Comparison of ENCODE assay signal across 10 mouse cellular contexts in the genomic region with DNA sequence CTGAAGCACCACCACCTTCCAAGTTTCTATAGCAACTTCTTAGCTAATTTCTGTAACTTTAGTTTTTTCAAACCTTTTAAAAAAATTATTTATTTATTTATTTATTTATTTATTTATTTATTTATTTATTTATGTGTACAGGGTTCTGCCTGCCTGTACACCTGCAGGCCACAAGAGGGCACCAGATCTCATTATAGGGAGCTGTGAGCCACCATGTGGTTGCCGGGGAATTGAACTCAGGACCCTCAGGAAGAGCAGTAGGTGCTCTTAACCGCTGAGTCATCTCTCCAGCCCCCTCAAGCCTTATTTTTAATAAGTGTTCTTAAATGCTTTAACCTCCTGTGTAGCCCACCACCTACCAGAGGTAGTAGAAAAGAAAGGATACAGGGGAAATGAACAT. TPM values are rescaled to one million over a fixed set of nuclear protein-coding genes. Genes with fewer than 3 reads are reported as not detected.
A peak's percentile ranks its signal among the peaks of the same experiment; 100 is the strongest.
DNase-seq lines count a peak whose midpoint lies in the region; ATAC-seq and TF ChIP-seq lines count a peak whose summit lies in the region.
"Had no signal": no experiment of that assay in that cellular context is flagged by ENCODE, and none has a peak within 500 bp of the region (broad histone marks: within the 10 kb centered on the region; RNA-seq: fewer than 3 reads in every experiment).

No protein-coding gene starts in this region.

- peak; percentile 56 for TF ChIP-seq CTCF in intestine, postnatal 0 days (IDR thresholded peaks at IDR 0.05; ENCODE audit: low read depth)
- TF ChIP-seq CTCF in liver, embryonic 14.5 days (IDR thresholded peaks at IDR 0.05; ENCODE audit: low read depth) = peak; percentile 70

- H3K9ac ChIP-seq in intestine, postnatal 0 days (ENCODE audit: low read depth, low read length) = no peak overlapping the region
- no peak overlapping the region for H3K9ac ChIP-seq in intestine, embryonic 16.5 days (ENCODE audit: low read depth, low read length)
- no peak overlapping the region for H3K9ac ChIP-seq in liver, embryonic 14.5 days (replicated peaks)
- H3K9ac ChIP-seq: embryonic facial prominence, embryonic 12.5 days had no signal

- no peaks in the 10 kb centered on the region for H3K36me3 ChIP-seq in intestine, postnatal 0 days (ENCODE audit: control insufficient read depth, insufficient read depth)
- no peaks in the 10 kb centered on the region for H3K36me3 ChIP-seq in intestine, embryonic 16.5 days (ENCODE audit: control insufficient read depth, insufficient read depth, low read length)
- H3K36me3 ChIP-seq in liver, embryonic 14.5 days (replicated peaks; ENCODE audit: control insufficient read depth, insufficient read depth, low read depth) = no peaks in the 10 kb centered on the region
- H3K36me3 ChIP-seq: embryonic facial prominence, embryonic 12.5 days had no signal

- no peaks in the 10 kb centered on the region for H3K9me3 ChIP-seq in intestine, postnatal 0 days (ENCODE audit: control insufficient read depth)
- no peaks in the 10 kb centered on the region for H3K9me3 ChIP-seq in intestine, embryonic 16.5 days (ENCODE audit: control insufficient read depth, low read length)
- no peaks in the 10 kb centered on the region for H3K9me3 ChIP-seq in liver, embryonic 14.5 days (ENCODE audit: control insufficient read depth, low read length)
- H3K9me3 ChIP-seq: embryonic facial prominence, embryonic 12.5 days had no signal

- peak; percentile 54 to 57 for DNase-seq in B cell, adult 2 months
- peak; percentile 37 for DNase-seq in ES-CJ7 (ENCODE audit: low read depth, low spot score)
- no peak for DNase-seq in liver, embryonic 14.5 days (ENCODE audit: low read depth in 3 of 3, low spot score in 3 of 3)
- DNase-seq in c-Kit-positive CD71-positive TER-119-positive erythroid progenitor cells, embryonic 14.5 days (ENCODE audit: low spot score) = no peak
- no peak for DNase-seq in left cerebral cortex, adult 8-10 months (ENCODE audit: low spot score in 2 of 2)
- DNase-seq: layer of hippocampus, adult 9-11 months had no signal

- H3K4me2 ChIP-seq in intestine, postnatal 0 days (replicated peaks; ENCODE audit: low read depth) = no peak overlapping the region
- no peak overlapping the region for H3K4me2 ChIP-seq in intestine, embryonic 16.5 days (ENCODE audit: low read depth, low read length)
- no peak overlapping the region for H3K4me2 ChIP-seq in liver, embryonic 14.5 days (ENCODE audit: low read depth)
- H3K4me2 ChIP-seq: embryonic facial prominence, embryonic 12.5 days had no signal

- H3K27me3 ChIP-seq in intestine, postnatal 0 days (replicated peaks; ENCODE audit: control insufficient read depth, insufficient read depth, low read length) = no peaks in the 10 kb centered on the region
- no peaks in the 10 kb centered on the region for H3K27me3 ChIP-seq in intestine, embryonic 16.5 days (replicated peaks; ENCODE audit: control insufficient read depth, insufficient read depth, low read length)
- H3K27me3 ChIP-seq in liver, embryonic 14.5 days (ENCODE audit: control insufficient read depth, insufficient read depth, low read length) = no peaks in the 10 kb centered on the region
- H3K27me3 ChIP-seq: embryonic facial prominence, embryonic 12.5 days had no signal

- H3K4me3 ChIP-seq in intestine, postnatal 0 days (ENCODE audit: low read depth, low read length) = no peak overlapping the region
- H3K4me3 ChIP-seq in intestine, embryonic 16.5 days (ENCODE audit: low read length) = no peak overlapping the region
- no peak overlapping the region for H3K4me3 ChIP-seq in liver, embryonic 14.5 days (ENCODE audit: insufficient read depth in 1 of 2, low read depth in 2 of 2, low read length in 2 of 2)
- H3K4me3 ChIP-seq: embryonic facial prominence, embryonic 12.5 days; myocyte had no signal

- TF ChIP-seq EP300 in liver, embryonic 14.5 days (IDR thresholded peaks at IDR 0.05; ENCODE audit: low read depth) = no peak

- 80% methylated on average over 2 of the region's 2 CpGs for WGBS in intestine, postnatal 0 days
- 74% methylated on average over 2 of the region's 2 CpGs for WGBS in intestine, embryonic 16.5 days
- WGBS in liver, embryonic 14.5 days (ENCODE audit: insufficient replicate concordance) = 59% methylated on average over 2 of the region's 2 CpGs

- H3K4me1 ChIP-seq in intestine, postnatal 0 days (replicated peaks; ENCODE audit: control insufficient read depth, insufficient read depth, low read length) = no peaks in the 10 kb centered on the region
- no peaks in the 10 kb centered on the region for H3K4me1 ChIP-seq in intestine, embryonic 16.5 days (ENCODE audit: control insufficient read depth, insufficient read depth, low read length)
- H3K4me1 ChIP-seq in liver, embryonic 14.5 days (replicated peaks; ENCODE audit: control insufficient read depth in 2 of 2, insufficient read depth in 2 of 2, low read length in 1 of 2) = peaks cover 0 to 7% of the 10 kb centered on the region in 2 experiments; a peak in 2 of 4 replicates
- H3K4me1 ChIP-seq: embryonic facial prominence, embryonic 12.5 days had no signal

- ATAC-seq in intestine, postnatal 0 days = no peak
- no peak for ATAC-seq in intestine, embryonic 16.5 days
- no peak for ATAC-seq in liver, embryonic 14.5 days (ENCODE audit: insufficient read depth)

- H3K27ac ChIP-seq in intestine, postnatal 0 days (ENCODE audit: low read depth, low read length) = no peak overlapping the region
- H3K27ac ChIP-seq in intestine, embryonic 16.5 days (ENCODE audit: low read length) = no peak overlapping the region
- no peak overlapping the region for H3K27ac ChIP-seq in liver, embryonic 14.5 days
- H3K27ac ChIP-seq: embryonic facial prominence, embryonic 12.5 days had no signal

RNA-seq across cellular contexts. Expression of a gene that starts 4.1 kb away (rescaled TPM):
- not detected in 2 replicates for polyA plus RNA-seq in intestine, postnatal 0 days (2015; fragmentation: Nextera tagmentation; extraction: Ambion mirVana)
- 0.12 and 0.27 TPM in 2 replicates for polyA plus RNA-seq in intestine, embryonic 16.5 days (2015; fragmentation: Nextera tagmentation; extraction: Ambion mirVana)
- not detected in 2 replicates for polyA plus RNA-seq in liver, embryonic 14.5 days (2012; rRNA removed)
- not detected in 2 replicates for polyA plus RNA-seq in liver, embryonic 14.5 days (2014; fragmentation: Nextera tagmentation; extraction: Ambion mirVana)
- total RNA-seq in left cerebral cortex, adult 8-10 months (2022) = 1 to 10 TPM; 2.9 to 3.8 (median 3.1) TPM

RNA-seq across cellular contexts. Expression of a gene that starts 6.7 kb away (rescaled TPM):
- polyA plus RNA-seq in intestine, postnatal 0 days (2015; fragmentation: Nextera tagmentation; extraction: Ambion mirVana) = not detected in 2 replicates
- 0.04 TPM in 1 of 2 replicates, not detected in the other for polyA plus RNA-seq in intestine, embryonic 16.5 days (2015; fragmentation: Nextera tagmentation; extraction: Ambion mirVana)
- polyA plus RNA-seq in liver, embryonic 14.5 days (2012; rRNA removed) = not detected in 2 replicates
- not detected in 2 replicates for polyA plus RNA-seq in liver, embryonic 14.5 days (2014; fragmentation: Nextera tagmentation; extraction: Ambion mirVana)
- under 1 TPM; 0.17 to 0.59 (median 0.44) TPM for total RNA-seq in left cerebral cortex, adult 8-10 months (2022)
- polyA plus RNA-seq: embryonic facial prominence, embryonic 12.5 days; myocyte had no signal

RNA-seq across cellular contexts. Expression of a gene that starts 52.7 kb away (rescaled TPM):
- polyA plus RNA-seq in intestine, postnatal 0 days (2015; fragmentation: Nextera tagmentation; extraction: Ambion mirVana) = 76.2 and 78.4 TPM in 2 replicates
- polyA plus RNA-seq in intestine, embryonic 16.5 days (2015; fragmentation: Nextera tagmentation; extraction: Ambion mirVana) = 84.5 and 90.9 TPM in 2 replicates
- 18.4 and 28.1 TPM in 2 replicates for polyA plus RNA-seq in liver, embryonic 14.5 days (2012; rRNA removed)
- 44.5 and 45.0 TPM in 2 replicates for polyA plus RNA-seq in liver, embryonic 14.5 days (2014; fragmentation: Nextera tagmentation; extraction: Ambion mirVana)
- 10 to 100 TPM; 53.2 to 61.1 (median 58.7) TPM for total RNA-seq in left cerebral cortex, adult 8-10 months (2022)

Comparison
In these comparisons a context has a peak if more than half of its experiments do, and no peak if none do; other contexts are left out.
1. DNase-seq: peak in B cell, adult 2 months (2 of 2) and ES-CJ7 (single experiment); none in liver, embryonic 14.5 days (0 of 3), c-Kit-positive CD71-positive TER-119-positive erythroid progenitor cells, embryonic 14.5 days (single experiment) and left cerebral cortex, adult 8-10 months (0 of 2).